Mouse (Mus musculus): ENCODE data around the gene Tenm2.

Tenm2 gene

GRCm38 (mm10) chr11:36337063-36337462 lies 898.7 kb downstream of the Tenm2 start:
- DNase-seq: no peak

GRCm38 (mm10) chr11:36335147-36335546 lies 900.6 kb downstream of the Tenm2 start:
- no peak for DNase-seq

GRCm38 (mm10) chr11:36334100-36334735 lies 901.5 kb downstream of the Tenm2 start:
- DNase-seq: no peak

GRCm38 (mm10) chr11:36332222-36332621 lies 903.5 kb downstream of the Tenm2 start:
- DNase-seq: no peak

- no peak for DNase-seq
Measured at GRCm38 (mm10) chr11:36331408-36332178, 904.2 kb downstream of the Tenm2 start.

- no peak for DNase-seq
Measured at GRCm38 (mm10) chr11:36327243-36327642, 908.5 kb downstream of the Tenm2 start.

GRCm38 (mm10) chr11:36309317-36309716 lies 926.4 kb downstream of the Tenm2 start:
- DNase-seq: no peak

- no peak for DNase-seq
Measured at GRCm38 (mm10) chr11:36307276-36307675, 928.5 kb downstream of the Tenm2 start.

- no peak for DNase-seq
Measured at GRCm38 (mm10) chr11:36305348-36305950, 930.3 kb downstream of the Tenm2 start.

- no peak for DNase-seq
Measured at GRCm38 (mm10) chr11:36302913-36303371, 932.8 kb downstream of the Tenm2 start.

GRCm38 (mm10) chr11:36302096-36302495 lies 933.7 kb downstream of the Tenm2 start:
- peak in 1 of 2 experiments; percentile 23 for DNase-seq

- DNase-seq: no peak
Measured at GRCm38 (mm10) chr11:36296568-36296967, 939.2 kb downstream of the Tenm2 start.

GRCm38 (mm10) chr11:36292206-36292605 lies 943.6 kb downstream of the Tenm2 start:
- DNase-seq: no peak

- no peak for DNase-seq
Measured at GRCm38 (mm10) chr11:36286246-36286645, 949.5 kb downstream of the Tenm2 start.

- no peak for DNase-seq
Measured at GRCm38 (mm10) chr11:36280533-36280932, 955.2 kb downstream of the Tenm2 start.

- no peak for DNase-seq
Measured at GRCm38 (mm10) chr11:36277903-36278215, 957.9 kb downstream of the Tenm2 start.

- no peak for DNase-seq
Measured at GRCm38 (mm10) chr11:36277192-36277902, 958.4 kb downstream of the Tenm2 start.

- peak; percentile 16 to 23 for DNase-seq
Measured at GRCm38 (mm10) chr11:36276015-36276414, 959.7 kb downstream of the Tenm2 start.

- no peak for DNase-seq
Measured at GRCm38 (mm10) chr11:36272149-36272548, 963.6 kb downstream of the Tenm2 start.

- DNase-seq: no peak
Measured at GRCm38 (mm10) chr11:36269945-36270344, 965.8 kb downstream of the Tenm2 start.

GRCm38 (mm10) chr11:36264776-36265466 lies 970.8 kb downstream of the Tenm2 start:
- no peak for DNase-seq

- DNase-seq: no peak
Measured at GRCm38 (mm10) chr11:36263840-36264239, 971.9 kb downstream of the Tenm2 start.

- DNase-seq: no peak
Measured at GRCm38 (mm10) chr11:36257187-36257586, 978.6 kb downstream of the Tenm2 start.
